Mouse (Mus musculus): Measurements from ENCODE around the gene Hif1an. TPM values are rescaled to one million over a fixed set of nuclear protein-coding genes. Genes with fewer than 3 reads are reported as not detected.

Gene Hif1an
- total RNA-seq, 2 experiments from 2014 or later, result 33.5 to 34.2 TPM

DNA sequence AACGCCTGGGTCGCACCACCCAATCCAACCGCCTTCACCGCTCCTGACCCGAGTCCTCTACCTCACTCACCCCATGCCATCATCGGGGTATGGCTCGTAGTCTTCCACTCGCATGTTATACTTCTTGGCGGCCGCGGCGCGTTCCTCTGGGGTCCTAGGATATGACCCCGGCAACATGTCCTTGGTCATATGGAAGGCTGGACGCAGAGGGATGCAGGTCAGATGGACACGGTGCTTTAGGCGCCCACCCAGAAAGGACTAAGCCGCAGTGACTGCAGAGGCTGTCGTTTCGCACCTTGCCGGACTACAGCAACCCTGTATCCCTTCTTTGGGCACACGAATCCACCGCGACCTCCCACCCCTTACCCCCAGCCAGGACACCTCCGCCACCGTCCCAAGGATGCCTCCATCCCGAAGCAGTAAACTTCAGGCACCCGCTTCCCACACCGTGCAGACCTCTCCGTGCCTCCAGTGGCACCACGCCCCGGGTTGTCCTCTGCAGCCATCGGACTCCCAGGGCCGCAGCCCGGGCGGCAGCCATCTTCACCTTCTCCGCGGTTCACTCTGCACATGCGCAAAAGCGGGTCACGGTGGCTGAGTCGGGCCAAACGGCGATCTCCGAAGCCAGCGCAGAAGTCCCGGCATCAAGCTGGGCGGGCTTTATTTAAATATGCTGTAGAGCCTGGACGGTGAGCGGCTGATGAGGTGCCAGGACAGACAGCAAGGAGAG is 7.6 kb upstream of the Hif1an start, which contains the start of gene Ndufb8:
Gene Ndufb8 (minus strand): TSS at position 580 of the 730 bp plus-strand sequence.
- peak; percentile 97 to 99 for DNase-seq (ENCODE audit: low spot score in 2 of 2)

DNA sequence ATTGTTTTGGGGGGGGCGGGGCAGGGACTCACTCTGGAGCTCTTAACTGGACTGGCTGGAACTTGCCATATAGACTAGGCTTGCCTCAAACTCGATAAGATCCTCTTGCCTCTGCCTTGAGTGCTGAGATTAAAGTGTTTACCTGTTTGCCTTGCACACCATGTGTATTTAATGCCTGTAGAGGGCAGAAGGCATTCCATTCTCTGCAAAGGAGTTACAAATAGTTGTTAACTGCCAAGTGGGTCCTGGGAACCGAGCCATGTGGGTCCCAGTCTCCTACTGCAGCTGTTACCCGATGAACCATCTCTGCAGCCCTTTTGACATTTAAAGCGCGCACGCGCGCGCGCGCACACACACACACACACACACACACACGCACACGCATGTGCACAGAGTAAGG is 1.4 kb downstream of the Hif1an start:
- no peak for DNase-seq (ENCODE audit: low spot score in 2 of 2)

DNA sequence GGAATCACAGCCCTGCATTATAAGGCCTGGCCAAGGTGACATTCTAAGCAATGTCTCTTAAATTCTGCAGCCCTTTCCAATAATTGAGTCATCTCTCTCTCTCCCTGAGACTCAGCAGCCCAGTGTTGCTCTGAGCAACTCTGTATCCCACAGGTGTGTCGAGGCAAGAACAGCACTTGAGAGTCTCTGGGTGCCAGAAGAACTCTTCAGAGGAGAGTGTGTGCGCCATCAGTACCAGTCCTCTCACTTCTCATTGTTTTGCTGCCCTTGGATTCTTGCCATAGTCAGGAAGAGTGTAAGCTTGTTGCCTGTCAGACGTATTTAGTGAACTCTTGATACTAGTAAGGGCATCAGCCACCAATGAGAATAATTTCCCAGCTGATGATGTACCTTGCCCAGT is 5.1 kb downstream of the Hif1an start:
- no peak for DNase-seq (ENCODE audit: low spot score in 2 of 2)

DNA sequence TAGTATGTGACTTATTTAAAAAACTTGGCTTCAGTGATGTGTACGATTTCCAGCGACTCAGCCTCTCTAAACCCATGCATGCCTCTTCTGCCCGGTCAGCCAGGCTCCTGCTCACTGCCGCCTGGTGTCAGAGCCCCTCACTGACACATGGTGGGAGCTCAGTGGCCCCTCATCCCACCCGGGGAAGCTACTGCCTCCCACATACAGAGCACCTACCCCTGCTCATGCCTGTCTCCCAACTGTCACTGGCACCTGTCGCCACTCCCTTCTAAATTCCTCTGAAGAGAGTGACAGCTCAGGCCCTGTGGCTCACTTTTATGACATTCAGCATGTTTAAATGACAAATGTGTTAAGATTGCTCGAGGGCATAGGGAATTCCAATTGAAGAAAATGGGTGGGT is 13.6 kb downstream of the Hif1an start:
- no peak for DNase-seq (ENCODE audit: low spot score in 2 of 2)

DNA sequence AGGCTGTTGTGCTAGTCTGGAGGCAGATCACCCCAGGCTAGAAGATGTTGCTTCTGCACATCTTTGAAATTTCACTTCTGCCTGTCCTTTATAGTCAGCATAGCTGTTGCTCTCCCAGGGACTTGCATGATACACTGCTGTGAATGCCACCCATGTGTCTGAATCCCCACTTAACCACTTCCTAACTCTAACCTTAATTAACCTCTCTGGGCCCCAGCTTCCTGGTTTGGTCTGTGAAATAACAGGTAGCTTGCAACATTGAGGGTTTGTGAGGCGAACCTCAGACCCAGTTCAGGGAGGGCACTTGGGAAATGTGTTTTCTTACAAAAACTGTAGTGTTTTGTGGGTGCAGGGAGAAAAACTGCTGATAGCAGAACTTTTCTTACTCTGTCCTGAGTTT is 15.4 kb downstream of the Hif1an start:
- DNase-seq (ENCODE audit: low spot score in 2 of 2), result no peak

DNA sequence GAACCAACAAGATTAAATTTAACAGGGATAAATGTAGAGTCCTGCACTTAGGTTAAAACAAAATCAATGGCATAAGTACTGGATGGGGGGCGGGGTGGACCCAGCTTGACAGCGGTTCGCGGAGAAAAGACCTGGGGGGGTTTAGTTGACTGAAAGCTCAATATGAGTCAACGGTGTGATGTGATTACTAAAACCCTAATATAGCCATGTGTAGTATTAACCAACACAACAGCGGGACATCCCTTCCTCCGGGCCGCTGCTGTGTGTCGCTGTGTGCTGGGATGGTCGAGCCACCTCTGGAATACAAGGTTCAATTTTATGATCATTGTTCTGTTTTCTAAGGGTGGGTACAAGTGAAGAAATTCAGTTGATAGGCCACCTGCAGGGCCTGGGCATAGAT is 19.5 kb downstream of the Hif1an start:
- DNase-seq (ENCODE audit: low spot score in 2 of 2), result no peak

DNA sequence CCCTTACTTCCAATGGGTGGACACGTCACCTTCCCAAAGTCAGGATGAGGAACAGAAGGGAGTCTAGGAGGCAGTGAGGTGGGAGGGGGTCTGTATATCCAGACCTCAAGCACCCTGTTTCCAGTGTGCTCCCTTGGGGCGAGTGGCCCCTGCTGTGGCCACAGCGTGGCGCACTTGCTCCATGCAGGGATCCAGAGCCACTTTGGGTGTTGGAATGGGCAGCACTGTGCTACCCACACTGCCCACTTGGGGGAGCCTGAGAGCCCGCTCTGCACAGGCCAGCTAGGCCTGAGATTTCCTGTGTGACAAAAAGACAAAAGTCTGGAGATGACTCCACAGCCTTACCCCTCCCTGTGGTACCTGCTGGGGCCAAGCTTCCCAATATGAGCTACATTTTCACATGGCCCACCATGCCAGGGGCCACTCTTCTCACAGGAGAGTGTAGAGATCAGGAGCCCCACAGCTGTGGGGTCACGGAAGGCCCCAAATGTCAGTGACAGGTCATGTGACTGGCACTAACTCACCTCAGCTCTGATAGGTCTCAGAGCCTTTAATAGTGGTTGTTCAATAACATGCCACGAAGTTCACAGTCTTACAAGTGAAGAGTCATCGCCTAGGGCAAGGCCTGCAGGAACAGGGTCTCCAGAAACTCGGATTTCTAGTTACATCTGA is 20.1 kb downstream of the Hif1an start:
- DNase-seq (ENCODE audit: low spot score in 2 of 2), result peak; percentile 94 to 96

DNA sequence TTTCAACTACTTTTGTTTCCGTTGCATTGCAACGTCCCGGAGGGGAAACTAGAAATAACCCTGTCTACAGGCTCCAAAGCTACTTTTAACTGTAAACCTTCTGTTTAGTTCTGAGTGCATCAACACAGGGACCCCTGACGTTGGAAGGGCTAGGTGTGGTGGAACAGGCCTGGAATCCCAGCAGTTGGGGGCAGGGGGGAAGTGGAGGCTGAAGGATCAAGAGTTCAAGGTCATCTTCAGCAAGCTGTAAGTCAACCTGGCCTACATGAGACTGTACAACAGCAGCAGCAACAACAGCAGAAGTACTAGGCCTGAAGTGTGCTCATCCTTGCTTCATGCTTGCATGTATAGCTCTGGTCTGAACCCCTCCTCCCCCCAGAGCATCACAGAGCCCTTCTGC is 25.4 kb downstream of the Hif1an start:
- DNase-seq (ENCODE audit: low spot score in 2 of 2), result no peak

DNA sequence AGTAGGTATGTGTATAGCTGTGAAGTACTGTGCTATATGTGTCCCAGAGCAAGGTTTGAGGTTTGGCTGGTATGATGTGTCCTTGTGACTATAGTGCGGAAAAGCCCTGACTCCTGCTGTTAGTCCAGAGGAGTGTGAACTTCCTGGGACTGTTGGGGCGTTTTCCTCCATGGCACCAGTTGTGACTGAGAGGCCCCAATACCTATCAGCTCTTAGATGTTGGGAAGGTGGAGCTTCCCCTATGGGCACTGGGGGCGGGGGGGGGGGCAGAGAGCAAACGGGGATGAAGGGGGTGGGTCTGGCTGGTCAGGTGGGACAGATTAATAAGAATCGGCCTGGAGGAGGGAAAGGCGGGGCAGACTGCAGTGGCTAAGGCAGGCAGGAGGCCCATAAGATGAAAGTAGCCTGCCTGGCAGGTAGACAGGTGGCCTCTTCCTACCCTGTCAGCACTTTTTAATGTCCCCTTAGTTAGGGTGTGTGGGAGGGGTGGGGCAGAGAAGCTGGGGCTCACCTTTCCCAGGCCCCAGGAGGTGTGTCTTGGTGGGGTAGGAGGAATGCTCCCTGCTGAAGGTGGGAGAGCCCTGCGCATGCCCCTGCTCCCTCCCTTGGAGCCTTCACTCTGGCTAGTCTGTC is 27.1 kb downstream of the Hif1an start:
- DNase-seq (ENCODE audit: low spot score in 2 of 2), result no peak

DNA sequence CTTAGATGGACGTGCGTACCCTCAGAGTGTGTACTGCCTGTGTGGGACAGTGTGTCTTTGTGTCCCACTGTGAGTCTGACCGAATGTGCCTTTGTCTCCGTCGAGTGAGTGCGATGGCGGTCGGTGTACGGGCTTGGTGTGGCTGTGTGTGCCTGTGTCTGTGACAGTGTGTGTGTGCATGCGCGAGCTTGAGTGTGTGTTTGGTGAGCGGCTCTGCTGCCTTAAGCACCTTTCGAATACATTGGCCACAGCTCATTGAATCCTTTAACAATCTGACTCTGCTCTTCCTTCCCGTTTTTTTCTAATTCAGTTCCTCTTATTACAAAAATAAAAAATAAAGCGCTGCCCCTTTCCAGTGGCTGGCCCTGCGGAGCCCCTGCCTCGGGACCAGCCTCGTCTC is 28.3 kb downstream of the Hif1an start:
- no peak for DNase-seq (ENCODE audit: low spot score in 2 of 2)

DNA sequence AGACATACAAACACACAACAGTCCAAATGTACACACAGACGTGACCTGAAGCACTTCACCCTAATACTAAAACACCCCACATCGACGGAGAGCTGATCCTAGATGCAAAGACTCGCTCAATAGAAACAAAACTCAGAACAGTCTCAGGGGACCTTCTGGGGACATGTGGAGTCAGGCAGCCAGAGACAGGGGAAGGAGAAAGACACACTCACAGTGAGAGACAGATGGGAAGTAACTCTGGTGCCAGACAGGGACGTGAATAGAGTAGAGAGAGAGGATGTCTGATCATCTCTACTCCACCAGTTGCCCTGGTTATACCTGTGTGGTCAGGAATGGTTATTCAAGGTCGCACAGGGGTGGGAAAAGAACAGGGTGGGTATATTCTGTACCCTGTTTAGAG is 29.0 kb downstream of the Hif1an start:
- no peak for DNase-seq (ENCODE audit: low spot score in 2 of 2)

DNA sequence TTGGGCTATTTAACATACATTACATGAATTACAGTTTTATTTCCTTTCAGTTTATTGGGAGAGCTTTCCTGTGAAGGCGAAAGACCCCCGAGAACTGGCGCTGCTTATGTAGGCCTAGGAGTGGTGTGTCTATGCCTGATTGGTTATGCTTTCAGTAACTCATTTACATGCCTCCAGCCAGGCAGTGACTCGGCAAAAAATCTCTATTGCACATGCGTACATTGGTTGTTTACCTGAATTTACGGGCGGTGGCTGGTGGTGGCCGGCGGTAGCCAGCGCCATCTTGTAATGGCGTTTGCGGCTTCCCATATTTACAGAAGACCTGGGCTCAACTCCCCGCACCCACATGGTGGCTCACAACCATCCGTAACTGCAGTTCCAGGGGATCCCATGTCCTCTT is 31.5 kb downstream of the Hif1an start:
- no peak for DNase-seq (ENCODE audit: low spot score in 2 of 2)

DNA sequence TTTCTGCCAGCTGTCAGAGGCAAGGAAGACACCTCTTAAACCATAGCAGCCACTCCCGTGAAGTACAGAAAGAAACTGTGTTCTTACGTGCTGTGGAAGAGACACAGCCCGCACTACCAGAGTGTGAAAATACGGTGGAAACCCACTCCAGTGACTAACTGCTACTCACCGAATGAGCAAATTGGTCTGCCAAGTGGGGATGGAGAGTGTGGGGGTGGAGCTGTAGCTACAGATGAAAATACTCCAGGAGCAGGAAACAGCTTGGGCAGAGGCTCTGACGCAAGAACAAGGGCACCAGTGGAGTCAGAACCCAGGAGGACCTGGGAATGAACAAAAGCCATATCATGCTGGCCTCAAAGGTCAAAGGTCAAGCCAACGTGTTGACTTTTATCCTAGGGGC is 55.5 kb downstream of the Hif1an start:
- DNase-seq (ENCODE audit: low spot score in 2 of 2), result peak; percentile 40 to 66

Other genes starting within 250 kb of the Hif1an start
- gene Scd4, start 229.8 kb upstream of the Hif1an start, total RNA-seq (2021), result 1 to 10 TPM; 2.2 to 2.7 TPM
- 100 to 1,000 TPM; 126 to 146 TPM for gene Scd1, start 155.0 kb upstream of the Hif1an start, total RNA-seq (2021)
- under 1 TPM in 1 of 2 experiments, not detected in 1; 0.16 TPM for gene Wnt8b, start 69.4 kb upstream of the Hif1an start, total RNA-seq (2021)
- gene Sec31b, start 17.0 kb upstream of the Hif1an start, total RNA-seq (2021), result under 1 TPM; 0.19 to 0.56 TPM
- not detected for gene Gm20538, start 10.0 kb upstream of the Hif1an start, total RNA-seq (2021)
- gene Ndufb8, start 7.4 kb upstream of the Hif1an start, total RNA-seq (2021), result 100 to 1,000 TPM; 368 to 386 TPM
- under 1 TPM; 0.23 to 0.42 TPM for gene Pax2, start 193.2 kb downstream of the Hif1an start, total RNA-seq (2021)